Comparison of ENCODE assay signal across 8 mouse cellular contexts in the genomic region with DNA sequence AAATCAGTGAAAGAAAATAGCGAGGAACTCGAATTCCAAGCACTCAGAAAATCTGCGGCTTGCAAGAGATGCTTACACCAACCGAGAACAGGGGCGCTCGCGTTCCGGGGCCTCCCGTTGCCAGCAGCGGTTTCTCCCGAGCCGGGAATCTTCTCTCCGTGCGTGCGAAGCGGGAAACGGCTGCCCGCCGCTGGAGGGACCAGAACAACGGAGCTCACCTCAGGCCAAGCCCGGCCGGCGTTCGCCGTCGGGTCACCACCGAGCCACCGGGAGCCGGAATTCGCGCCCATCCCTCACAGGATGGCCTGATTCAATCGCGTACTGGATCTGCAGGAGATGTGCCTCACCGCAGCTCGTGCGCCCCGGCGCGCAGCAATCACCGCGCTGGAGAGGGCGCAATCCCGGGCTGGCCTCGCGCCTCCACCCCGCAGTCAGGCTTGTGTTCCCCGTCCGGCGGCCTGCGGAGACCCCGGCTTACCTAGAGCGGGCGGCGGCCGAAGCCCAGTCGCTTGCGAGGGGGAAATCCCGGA. TPM values are rescaled to one million over a fixed set of nuclear protein-coding genes. Genes with fewer than 3 reads are reported as not detected.
DNase-seq lines count a peak whose midpoint lies in the region; ATAC-seq and TF ChIP-seq lines count a peak whose summit lies in the region.

No protein-coding gene starts in this region.

- TF ChIP-seq POLR2A in cerebellum, adult 2 months (IDR thresholded peaks at IDR 0.05; ENCODE audit: borderline replicate concordance, insufficient read depth, low read length): no peak

- peak overlapping the region; percentile 98 for H3K9ac ChIP-seq in embryonic facial prominence, embryonic 11.5 days (replicated peaks; ENCODE audit: low read length)
- peak overlapping the region; percentile 100 for H3K9ac ChIP-seq in hindbrain, embryonic 13.5 days
- H3K9ac ChIP-seq in liver, embryonic 16.5 days (ENCODE audit: low read depth, low read length): peak overlapping the region; percentile 69

- peak overlapping the region; percentile 67 for H3K27ac ChIP-seq in cerebellum, adult 2 months (ENCODE audit: insufficient read depth, low read length)
- H3K27ac ChIP-seq in embryonic facial prominence, embryonic 11.5 days (replicated peaks; ENCODE audit: low read depth, low read length): peak overlapping the region; percentile 94
- H3K27ac ChIP-seq in hindbrain, embryonic 13.5 days: peak overlapping the region; percentile 100
- H3K27ac ChIP-seq in liver, embryonic 16.5 days (ENCODE audit: low read length): peak overlapping the region; percentile 64

- under 1% methylated on average over 58 of the region's 58 CpGs for WGBS in cerebellum, adult 2 months
- WGBS in embryonic facial prominence, embryonic 11.5 days: 0% methylated on average over 57 of the region's 58 CpGs
- under 1% methylated on average over 58 of the region's 58 CpGs for WGBS in hindbrain, embryonic 13.5 days
- WGBS in liver, embryonic 16.5 days (ENCODE audit: insufficient replicate concordance): under 1% methylated on average over 58 of the region's 58 CpGs

- H3K9me3 ChIP-seq in embryonic facial prominence, embryonic 11.5 days (replicated peaks; ENCODE audit: control insufficient read depth, low read length): no peaks in the 10 kb centered on the region
- no peaks in the 10 kb centered on the region for H3K9me3 ChIP-seq in hindbrain, embryonic 13.5 days
- H3K9me3 ChIP-seq in liver, embryonic 16.5 days (replicated peaks; ENCODE audit: control insufficient read depth, low read length): no peaks in the 10 kb centered on the region

- peak overlapping the region; percentile 79 for H3K4me3 ChIP-seq in cerebellum, adult 2 months (replicated peaks; ENCODE audit: insufficient read depth, low read depth, low read length)
- peak overlapping the region; percentile 86 for H3K4me3 ChIP-seq in embryonic facial prominence, embryonic 11.5 days (ENCODE audit: low read depth, low read length)
- H3K4me3 ChIP-seq in hindbrain, embryonic 13.5 days: peak overlapping the region; percentile 95
- H3K4me3 ChIP-seq in liver, embryonic 16.5 days (ENCODE audit: low read depth, low read length): peak overlapping the region; percentile 70

- peaks cover 4% of the 10 kb centered on the region for H3K4me1 ChIP-seq in cerebellum, adult 2 months (ENCODE audit: control insufficient read depth, insufficient read depth, low read length)
- H3K4me1 ChIP-seq in embryonic facial prominence, embryonic 11.5 days (ENCODE audit: control insufficient read depth, insufficient read depth, low read length): peaks cover 27% of the 10 kb centered on the region
- peaks cover 50% of the 10 kb centered on the region for H3K4me1 ChIP-seq in hindbrain, embryonic 13.5 days (replicated peaks)
- H3K4me1 ChIP-seq in liver, embryonic 16.5 days (ENCODE audit: control insufficient read depth, low read depth, low read length): peaks cover 37% of the 10 kb centered on the region

- no peaks in the 10 kb centered on the region for H3K27me3 ChIP-seq in cerebellum, adult 2 months (ENCODE audit: control insufficient read depth, insufficient read depth, low read length)
- H3K27me3 ChIP-seq in embryonic facial prominence, embryonic 11.5 days (ENCODE audit: control insufficient read depth, insufficient read depth, low read length): no peaks in the 10 kb centered on the region
- no peaks in the 10 kb centered on the region for H3K27me3 ChIP-seq in hindbrain, embryonic 13.5 days
- peaks cover 88% of the 10 kb centered on the region for H3K27me3 ChIP-seq in liver, embryonic 16.5 days (ENCODE audit: control insufficient read depth, insufficient read depth, low read depth, low read length)
- H3K27me3 ChIP-seq in splenic B cell, adult 2 months (ENCODE audit: control insufficient read depth, insufficient read depth, low read length, poor library complexity, severe bottlenecking): peaks cover 3% of the 10 kb centered on the region

- no peak for TF ChIP-seq CTCF in cerebellum, adult 2 months (IDR thresholded peaks at IDR 0.05; ENCODE audit: borderline replicate concordance, insufficient read depth, low read depth, low read length)

- ATAC-seq in embryonic facial prominence, embryonic 11.5 days (replicated peaks; ENCODE audit: insufficient number of reproducible peaks, low FRiP score, low TSS enrichment, low read depth): no peak; the same call in 1 of the 2 replicates
- ATAC-seq in hindbrain, embryonic 13.5 days (ENCODE audit: low FRiP score): peak; percentile 1; the same call in 1 of the 2 replicates
- no peak for ATAC-seq in liver, embryonic 16.5 days (ENCODE audit: low read depth)

- H3K36me3 ChIP-seq in embryonic facial prominence, embryonic 11.5 days (replicated peaks; ENCODE audit: control insufficient read depth, insufficient read depth, low read depth, low read length): no peaks in the 10 kb centered on the region
- H3K36me3 ChIP-seq in hindbrain, embryonic 13.5 days: no peaks in the 10 kb centered on the region
- no peaks in the 10 kb centered on the region for H3K36me3 ChIP-seq in liver, embryonic 16.5 days (ENCODE audit: control insufficient read depth, insufficient read depth)
- H3K36me3 ChIP-seq in splenic B cell, adult 2 months (ENCODE audit: control insufficient read depth, insufficient read depth, low read length, poor library complexity, severe bottlenecking): no peaks in the 10 kb centered on the region

- peak; percentile 67 to 84 for DNase-seq in cerebellum, adult 2 months
- no peak for DNase-seq in cerebellum, adult 11-12 months
- DNase-seq in right cerebral cortex, adult 2 months (ENCODE audit: low spot score in 2 of 2): peak; percentile 55 to 62
- DNase-seq in right cerebral cortex, postnatal 25 days: no peak
- peak; percentile 73 for DNase-seq in embryonic facial prominence, embryonic 11.5 days (ENCODE audit: low spot score)
- DNase-seq in splenic B cell, adult 2 months (ENCODE audit: low read depth, low spot score): peak; percentile 11

- peak overlapping the region; percentile 87 for H3K4me2 ChIP-seq in embryonic facial prominence, embryonic 11.5 days (ENCODE audit: low read depth, low read length)
- peak overlapping the region; percentile 92 for H3K4me2 ChIP-seq in hindbrain, embryonic 13.5 days
- peak overlapping the region; percentile 84 for H3K4me2 ChIP-seq in liver, embryonic 16.5 days (ENCODE audit: low read depth, low read length)

RNA-seq across cellular contexts. Expression of gene Bahcc1, which starts 1.8 kb away (rescaled TPM):
- polyA plus RNA-seq in cerebellum, adult 2 months (2012; rRNA removed): 17.0 and 17.6 TPM in 2 replicates
- polyA plus RNA-seq in embryonic facial prominence, embryonic 11.5 days (2014; fragmentation: Nextera tagmentation; extraction: Ambion mirVana): 13.5 and 15.2 TPM in 2 replicates
- polyA plus RNA-seq in hindbrain, embryonic 13.5 days (2015; fragmentation: Nextera tagmentation; extraction: Ambion mirVana): 13.6 and 17.0 TPM in 2 replicates
- polyA plus RNA-seq in liver, embryonic 16.5 days (2015; fragmentation: Nextera tagmentation; extraction: Ambion mirVana): 0.84 TPM in 2 replicates

Comparison
In these comparisons a context has a peak if more than half of its experiments do, and no peak if none do; other contexts are left out.
1. DNase-seq: peak in cerebellum, adult 2 months (2 of 2), right cerebral cortex, adult 2 months (2 of 2), embryonic facial prominence, embryonic 11.5 days (single experiment) and splenic B cell, adult 2 months (single experiment); none in cerebellum, adult 11-12 months (single experiment) and right cerebral cortex, postnatal 25 days (single experiment).
2. Peak in every context shown above with its lines, with median percentiles within 50 percentile points of each other: H3K27ac ChIP-seq, H3K4me3 ChIP-seq, H3K4me2 ChIP-seq and H3K9ac ChIP-seq.